Mouse (Mus musculus) cerebellum, postnatal 25 days (tissue): ENCODE data around the gene Mrtfa.

ENCODE experiments used
- DNase-seq, 2 experiments: peaks; one replicate each; pipeline ENCODE4 v3.0.0; 2021; ENCODE audit warnings: mixed read lengths in 2 of 2

The Mrtfa gene

GRCm38 (mm10) chr15:80974311-80974710 is 216.2 kb downstream of the Mrtfa start:
- no peak for DNase-seq

GRCm38 (mm10) chr15:80969371-80969770 is 221.2 kb downstream of the Mrtfa start:
- DNase-seq: no peak
